Mouse (Mus musculus) liver, embryonic 13.5 days (tissue): ENCODE results near the gene Cpa2. TPM values are rescaled to one million over a fixed set of nuclear protein-coding genes. Genes with fewer than 3 reads are reported as not detected.

Source experiments
- ATAC-seq: fragments of 200-750 bp; cut with Nextera tagmentation; 2 replicates; pipeline ENCODE4 v1.8.0; 2017; ENCODE audit warnings: low read depth, mild to moderate bottlenecking, moderate number of reproducible peaks, moderate library complexity
- DNase-seq: peaks from one replicate; pipeline ENCODE4 v3.0.0; 2022
- H3K27ac ChIP-seq: fragments of 300-500 bp; sonication (generic); 2 replicates; pipeline ENCODE4 v1.5.1; 2015; ENCODE audit warnings: moderate library complexity, mild to moderate bottlenecking, inconsistent platforms
- H3K27me3 ChIP-seq: fragments of 300-500 bp; sonication (generic); 2 replicates; pipeline ENCODE4 v1.6.1; 2015; ENCODE audit warnings: mild to moderate bottlenecking, inconsistent platforms
- H3K36me3 ChIP-seq: fragments of 300-500 bp; sonication (generic); 2 replicates; pipeline ENCODE4 v1.6.1; 2015; ENCODE audit warnings: mild to moderate bottlenecking, inconsistent platforms
- H3K4me1 ChIP-seq: fragments of 300-500 bp; sonication (generic); replicated peaks from 2 replicates; pipeline ENCODE4 v1.6.1; 2015; ENCODE audit warnings: inconsistent platforms
- H3K4me2 ChIP-seq: fragments of 300-500 bp; sonication (generic); 2 replicates; pipeline ENCODE4 v1.6.1; 2015; ENCODE audit warnings: inconsistent platforms, mild to moderate bottlenecking, moderate library complexity
- H3K4me3 ChIP-seq: fragments of 300-500 bp; sonication (generic); replicated peaks from 2 replicates; pipeline ENCODE4 v1.5.1; 2015; ENCODE audit warnings: mild to moderate bottlenecking, inconsistent platforms
- H3K9ac ChIP-seq: fragments of 300-500 bp; sonication (generic); 2 replicates; pipeline ENCODE4 v1.6.1; 2015; ENCODE audit warnings: mild to moderate bottlenecking, inconsistent platforms
- H3K9me3 ChIP-seq: fragments of 300-500 bp; sonication (generic); replicated peaks from 2 replicates; pipeline ENCODE4 v1.6.1; 2016; ENCODE audit warnings: inconsistent platforms
- WGBS: fragments of 180-500 bp; shearing (Covaris S2); methylation state at CpG from one replicate; pipeline ENCODE4 v1.1.7; 2015; ENCODE audit not compliant: insufficient replicate concordance; 5-methylcytosine and 5-hydroxymethylcytosine counted together
- polyA plus RNA-seq: library from polyadenylated mRNA; unstranded; fragments of >200 nt; fragmentation: Nextera tagmentation; extraction: Ambion mirVana; gene quantifications from 2 replicates; pipeline ENCODE4 v1.2.1, GENCODE M21; 2015

Cpa2 gene
- polyA plus RNA-seq, 1 experiment from 2014 or later = 1.1 TPM

- Histone ChIP-seq H3K36me3 (no peaks in the 10 kb centered on the region), H3K9ac (no peak within 1 kb of the TSS), H3K9me3 (no peaks in the 10 kb centered on the region), H3K4me2 (no peak within 1 kb of the TSS), H3K27me3 (peaks cover 17% of the 10 kb centered on the region), H3K4me1 (no peaks in the 10 kb centered on the region), H3K27ac (no peak within 1 kb of the TSS), H3K4me3 (no peak within 1 kb of the TSS)
- WGBS = 86% methylated on average over 7 of the region's 7 CpGs
- no peak for DNase-seq
- ATAC-seq = no peak
Measured at GRCm38 (mm10) chr6:30610710-30611109, 69.3 kb downstream of the Cpa2 start, which contains the start of gene Cpa5. Gene Cpa5 (plus strand): TSS chr6:30611010.

DNA sequence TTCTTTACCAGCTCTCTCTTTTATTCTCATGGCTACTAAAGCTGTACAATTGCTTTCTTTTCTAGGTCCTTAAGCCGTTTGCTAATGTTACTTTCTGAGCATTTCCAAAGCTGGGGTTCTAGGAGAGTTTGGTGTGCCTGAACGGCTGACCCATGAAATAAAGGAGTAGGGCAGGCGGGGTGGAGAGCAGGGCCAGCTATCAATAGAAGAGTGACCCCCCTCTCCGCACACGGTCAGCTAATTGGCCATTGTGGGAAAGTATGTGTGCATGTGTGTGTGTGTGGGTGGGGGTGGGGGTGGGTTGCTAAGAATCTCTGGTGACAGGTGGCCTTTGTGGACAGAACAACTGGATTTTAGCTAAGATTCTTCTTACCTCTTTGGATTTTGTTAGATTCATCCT, 69.8 kb downstream of the Cpa2 start:
- no peaks in the 10 kb centered on the region for H3K36me3 ChIP-seq
- peaks cover 22% of the 10 kb centered on the region for H3K27me3 ChIP-seq
- WGBS = 60% methylated on average over 5 of the region's 5 CpGs
- no peaks in the 10 kb centered on the region for H3K4me1 ChIP-seq
- H3K27ac ChIP-seq = no peak overlapping the region
- no peak for DNase-seq
- no peaks in the 10 kb centered on the region for H3K9me3 ChIP-seq
- no peak overlapping the region for H3K9ac ChIP-seq
- ATAC-seq = no peak
- no peak overlapping the region for H3K4me2 ChIP-seq
- H3K4me3 ChIP-seq = no peak overlapping the region

Other genes with a start within 250 kb of the Cpa2 start
- gene Ube2h, start 237.0 kb upstream of the Cpa2 start, polyA plus RNA-seq = 25.4 and 28.5 TPM in 2 replicates
- gene Zc3hc1, start 150.6 kb upstream of the Cpa2 start, polyA plus RNA-seq = 33.4 and 33.8 TPM in 2 replicates
- gene Klhdc10, start 139.7 kb upstream of the Cpa2 start, polyA plus RNA-seq = 8.2 and 9.4 TPM in 2 replicates
- 22.6 and 24.8 TPM in 2 replicates for gene Tmem209, start 31.8 kb upstream of the Cpa2 start, polyA plus RNA-seq
- gene Ssmem1, start 31.7 kb upstream of the Cpa2 start, polyA plus RNA-seq = 0.12 and 0.30 TPM in 2 replicates
- gene Cpa4, start 26.8 kb downstream of the Cpa2 start, polyA plus RNA-seq = 0.13 and 0.16 TPM in 2 replicates
- gene Cpa5, start 69.4 kb downstream of the Cpa2 start, polyA plus RNA-seq = not detected in 2 replicates
- 0.52 and 1.4 TPM in 2 replicates for gene Cpa1, start 97.6 kb downstream of the Cpa2 start, polyA plus RNA-seq
- gene Cep41, start 152.2 kb downstream of the Cpa2 start, polyA plus RNA-seq = 5.2 and 7.3 TPM in 2 replicates
- gene Mest, start 182.0 kb downstream of the Cpa2 start, polyA plus RNA-seq = 185 and 233 TPM in 2 replicates